Mouse (Mus musculus) 416B (cell line): ENCODE results near the gene Ramp1.

Experiments
- DNase-seq: peaks from one replicate; pipeline ENCODE4 v3.0.0; 2011; ENCODE audit warnings: low read depth

Gene Ramp1

GRCm38 (mm10) chr1:91179533-91180173, at the start of gene Ramp1:
Gene Ramp1, plus strand, starts transcription at chr1:91179822.
- no peak for DNase-seq

GRCm38 (mm10) chr1:91137036-91137435, 42.6 kb upstream of the Ramp1 start:
- DNase-seq, result no peak

GRCm38 (mm10) chr1:91144813-91145212, 34.8 kb upstream of the Ramp1 start, which contains the start of gene Rbm44:
Gene Rbm44, plus strand, starts transcription at chr1:91145089.
- DNase-seq, result no peak

GRCm38 (mm10) chr1:91151509-91151908, 28.1 kb upstream of the Ramp1 start:
- peak; percentile 21 for DNase-seq

- DNase-seq, result no peak
Measured at GRCm38 (mm10) chr1:91166798-91167197, 12.8 kb upstream of the Ramp1 start.

- no peak for DNase-seq
Measured at GRCm38 (mm10) chr1:91169157-91169556, 10.5 kb upstream of the Ramp1 start.

GRCm38 (mm10) chr1:91174796-91175195, 4.8 kb upstream of the Ramp1 start:
- DNase-seq, result no peak

- DNase-seq, result no peak
Measured at GRCm38 (mm10) chr1:91176026-91176425, 3.6 kb upstream of the Ramp1 start.

- DNase-seq, result no peak
Measured at GRCm38 (mm10) chr1:91176871-91177270, 2.8 kb upstream of the Ramp1 start.

- peak; percentile 80 for DNase-seq
Measured at GRCm38 (mm10) chr1:91179086-91179485, 536 bp upstream of the Ramp1 start.

GRCm38 (mm10) chr1:91180174-91180565, 548 bp downstream of the Ramp1 start:
- no peak for DNase-seq

GRCm38 (mm10) chr1:91180723-91181122, 1.1 kb downstream of the Ramp1 start:
- no peak for DNase-seq

- no peak for DNase-seq
Measured at GRCm38 (mm10) chr1:91181261-91181660, 1.6 kb downstream of the Ramp1 start.

GRCm38 (mm10) chr1:91181784-91182450, 2.3 kb downstream of the Ramp1 start:
- no peak for DNase-seq

GRCm38 (mm10) chr1:91183305-91183704, 3.7 kb downstream of the Ramp1 start:
- no peak for DNase-seq

GRCm38 (mm10) chr1:91186677-91187076, 7.1 kb downstream of the Ramp1 start:
- DNase-seq, result peak; percentile 81

GRCm38 (mm10) chr1:91187315-91187714, 7.7 kb downstream of the Ramp1 start:
- DNase-seq, result peak; percentile 92

GRCm38 (mm10) chr1:91187786-91188640, 8.4 kb downstream of the Ramp1 start:
- peak; percentile 94 for DNase-seq

GRCm38 (mm10) chr1:91188851-91189460, 9.3 kb downstream of the Ramp1 start:
- DNase-seq, result peak; percentile 60

- DNase-seq, result no peak
Measured at GRCm38 (mm10) chr1:91192184-91192583, 12.6 kb downstream of the Ramp1 start.

GRCm38 (mm10) chr1:91193242-91193641, 13.6 kb downstream of the Ramp1 start:
- DNase-seq, result peak; percentile 40

- DNase-seq, result no peak
Measured at GRCm38 (mm10) chr1:91193680-91194079, 14.1 kb downstream of the Ramp1 start.
